Mouse (Mus musculus): ENCODE measurements at regions not wholly inside any gene's neighbourhood (a gene's known extent, or its start where the extent isn't known, plus 50 kb on each side); places are given as distances from the start of the nearest gene placed in this dataset.
A peak's percentile ranks its signal among the peaks of the same experiment; 100 is the strongest.
"Not testable (repeated sequence)": the region's sequence is repeated elsewhere in the genome, so short reads cannot be mapped to it uniquely, and the experiment has no call there.

DNA sequence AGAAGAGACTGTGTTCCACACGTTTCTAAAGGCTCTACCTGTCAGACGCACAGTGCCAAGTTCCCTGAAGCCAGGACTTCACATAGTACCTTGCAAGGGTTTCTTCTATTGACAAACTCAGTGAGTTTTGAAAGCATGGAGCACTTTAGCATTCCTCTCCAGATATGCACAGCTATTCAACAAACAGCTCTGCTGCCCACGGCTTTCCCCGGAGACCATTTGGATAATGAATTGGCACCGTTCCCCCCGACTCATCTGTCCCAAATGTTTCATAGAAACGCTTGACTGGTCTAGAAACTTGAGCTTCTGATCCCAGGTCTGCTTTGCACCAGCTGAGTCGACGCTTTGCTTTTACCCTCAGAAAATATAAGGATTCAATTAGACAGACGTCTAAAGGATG is 162.2 kb upstream of the St6galnac5 start:
- peak; percentile 57 for DNase-seq (ENCODE audit: low read depth)

GRCm38 (mm10) chr3:153140985-153141384 is 158.9 kb upstream of the St6galnac5 start:
- no peak for TF ChIP-seq POLR2A (IDR thresholded peaks at IDR 0.05; ENCODE audit: borderline replicate concordance, extremely low read depth, insufficient read depth, insufficient read length, poor library complexity, severe bottlenecking)
- no peak for TF ChIP-seq CTCF (IDR thresholded peaks at IDR 0.05; ENCODE audit: borderline replicate concordance, extremely low read depth, insufficient read depth, insufficient read length)
- DNase-seq (ENCODE audit: low read depth) = no peak

More for the DNA sequence above, 162.2 kb upstream of the St6galnac5 start:
- TF ChIP-seq POLR2A (IDR thresholded peaks at IDR 0.05; ENCODE audit: borderline replicate concordance, extremely low read depth, insufficient read depth, insufficient read length, poor library complexity, severe bottlenecking) (no peak), CTCF (IDR thresholded peaks at IDR 0.05; ENCODE audit: borderline replicate concordance, extremely low read depth, insufficient read depth, insufficient read length) (no peak)

DNA sequence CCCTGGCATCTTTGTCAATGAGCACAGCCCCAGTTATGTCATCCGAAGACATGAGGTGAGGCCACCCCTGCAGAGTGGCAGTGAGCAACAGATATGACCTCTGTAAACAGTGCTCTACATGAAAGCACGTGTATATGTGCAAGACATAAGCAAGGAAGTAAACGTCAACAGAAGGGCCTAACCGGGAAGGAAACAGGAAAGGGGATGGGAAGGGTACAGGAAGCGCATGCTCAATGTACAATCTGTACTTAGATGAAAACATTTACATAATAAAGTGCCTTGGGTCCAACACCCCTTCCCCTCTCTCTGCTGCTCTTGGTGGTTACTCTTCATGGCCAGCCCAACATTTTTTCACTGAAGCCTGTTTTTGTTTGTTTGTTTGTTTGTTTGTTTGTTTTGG is 143.3 kb upstream of the St6galnac5 start:
- TF ChIP-seq CTCF (IDR thresholded peaks at IDR 0.05; ENCODE audit: borderline replicate concordance, extremely low read depth, insufficient read depth, insufficient read length) (no peak), POLR2A (IDR thresholded peaks at IDR 0.05; ENCODE audit: borderline replicate concordance, extremely low read depth, insufficient read depth, insufficient read length, poor library complexity, severe bottlenecking) (no peak)
- no peak for DNase-seq (ENCODE audit: low read depth)

GRCm38 (mm10) chr3:153121934-153122333 is 139.9 kb upstream of the St6galnac5 start:
- DNase-seq (ENCODE audit: low read depth) = peak; percentile 71
- TF ChIP-seq CTCF (IDR thresholded peaks at IDR 0.05; ENCODE audit: borderline replicate concordance, extremely low read depth, insufficient read depth, insufficient read length) = no peak
- TF ChIP-seq POLR2A (IDR thresholded peaks at IDR 0.05; ENCODE audit: borderline replicate concordance, extremely low read depth, insufficient read depth, insufficient read length, poor library complexity, severe bottlenecking) = no peak

GRCm38 (mm10) chr3:153119142-153119541 is 137.1 kb upstream of the St6galnac5 start:
- TF ChIP-seq CTCF (IDR thresholded peaks at IDR 0.05; ENCODE audit: borderline replicate concordance, extremely low read depth, insufficient read depth, insufficient read length) = no peak
- TF ChIP-seq POLR2A (IDR thresholded peaks at IDR 0.05; ENCODE audit: borderline replicate concordance, extremely low read depth, insufficient read depth, insufficient read length, poor library complexity, severe bottlenecking) = no peak
- no peak for DNase-seq (ENCODE audit: low read depth)

DNA sequence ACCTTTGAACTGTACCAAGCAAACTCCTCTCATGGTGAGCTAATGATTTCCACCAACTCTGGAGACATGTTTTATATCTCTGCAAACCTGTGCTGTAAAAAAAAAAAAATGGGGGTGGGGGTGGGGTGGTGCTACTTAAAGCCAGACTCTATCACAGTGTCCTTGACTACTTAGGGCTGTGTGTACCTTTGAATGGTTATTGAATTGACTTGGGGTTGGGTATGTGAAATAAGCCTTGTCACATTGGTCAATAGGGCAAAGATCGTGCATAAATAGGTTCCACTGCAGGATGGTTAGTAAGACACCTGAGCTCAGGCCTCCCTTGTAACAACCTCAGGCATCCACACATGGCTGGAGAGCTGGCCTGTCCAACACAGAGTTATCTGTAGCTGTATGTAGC is 136.6 kb upstream of the St6galnac5 start:
- TF ChIP-seq POLR2A (IDR thresholded peaks at IDR 0.05; ENCODE audit: borderline replicate concordance, extremely low read depth, insufficient read depth, insufficient read length, poor library complexity, severe bottlenecking) = no peak
- TF ChIP-seq CTCF (IDR thresholded peaks at IDR 0.05; ENCODE audit: borderline replicate concordance, extremely low read depth, insufficient read depth, insufficient read length) = no peak
- DNase-seq (ENCODE audit: low read depth) = no peak

DNA sequence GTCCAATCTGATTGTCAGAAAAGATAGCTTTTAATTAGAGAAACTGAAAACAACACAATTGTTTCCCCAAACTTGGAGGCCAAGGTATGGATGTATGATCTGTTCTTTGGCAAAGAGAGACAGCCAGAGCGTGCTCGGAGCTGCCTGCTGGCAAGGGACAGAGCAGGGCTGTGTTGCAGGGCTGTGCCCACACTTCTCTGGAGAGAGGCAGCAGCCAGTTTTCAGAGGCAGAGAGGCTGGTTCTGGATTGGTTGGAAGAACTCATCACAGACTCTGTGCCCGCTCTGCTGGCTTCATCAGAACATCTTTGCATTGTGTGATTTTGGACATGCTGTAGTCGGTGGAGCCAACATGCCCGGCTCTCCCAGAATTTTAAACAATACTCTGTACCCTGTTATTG is 123.5 kb upstream of the St6galnac5 start:
- TF ChIP-seq CTCF (IDR thresholded peaks at IDR 0.05; ENCODE audit: borderline replicate concordance, extremely low read depth, insufficient read depth, insufficient read length) (no peak), POLR2A (IDR thresholded peaks at IDR 0.05; ENCODE audit: borderline replicate concordance, extremely low read depth, insufficient read depth, insufficient read length, poor library complexity, severe bottlenecking) (no peak)
- DNase-seq (ENCODE audit: low read depth) = peak; percentile 40

DNA sequence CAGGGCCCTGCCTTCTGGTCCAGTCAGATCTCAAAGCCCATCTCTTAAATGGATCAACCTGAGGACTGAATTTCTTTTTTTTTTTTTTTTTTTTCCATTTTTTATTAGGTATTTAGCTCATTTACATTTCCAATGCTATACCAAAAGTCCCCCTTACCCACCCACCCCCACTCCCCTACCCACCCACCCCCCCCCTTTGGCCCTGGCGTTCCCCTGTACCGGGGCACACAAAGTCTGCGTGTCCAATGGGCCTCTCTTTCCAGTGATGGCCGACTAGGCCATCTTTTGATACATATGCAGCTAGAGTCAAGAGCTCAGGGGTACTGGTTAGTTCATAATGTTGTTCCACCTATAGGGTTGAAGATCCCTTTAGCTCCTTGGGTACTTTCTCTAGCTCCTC is 108.5 kb upstream of the St6galnac5 start:
- DNase-seq (ENCODE audit: low read depth) = not testable (repeated sequence)

GRCm38 (mm10) chr3:153085096-153085788 is 103.2 kb upstream of the St6galnac5 start:
- TF ChIP-seq POLR2A (IDR thresholded peaks at IDR 0.05; ENCODE audit: borderline replicate concordance, extremely low read depth, insufficient read depth, insufficient read length, poor library complexity, severe bottlenecking) (no peak), CTCF (IDR thresholded peaks at IDR 0.05; ENCODE audit: borderline replicate concordance, extremely low read depth, insufficient read depth, insufficient read length) (no peak)
- peak; percentile 93 for DNase-seq (ENCODE audit: low read depth)

DNA sequence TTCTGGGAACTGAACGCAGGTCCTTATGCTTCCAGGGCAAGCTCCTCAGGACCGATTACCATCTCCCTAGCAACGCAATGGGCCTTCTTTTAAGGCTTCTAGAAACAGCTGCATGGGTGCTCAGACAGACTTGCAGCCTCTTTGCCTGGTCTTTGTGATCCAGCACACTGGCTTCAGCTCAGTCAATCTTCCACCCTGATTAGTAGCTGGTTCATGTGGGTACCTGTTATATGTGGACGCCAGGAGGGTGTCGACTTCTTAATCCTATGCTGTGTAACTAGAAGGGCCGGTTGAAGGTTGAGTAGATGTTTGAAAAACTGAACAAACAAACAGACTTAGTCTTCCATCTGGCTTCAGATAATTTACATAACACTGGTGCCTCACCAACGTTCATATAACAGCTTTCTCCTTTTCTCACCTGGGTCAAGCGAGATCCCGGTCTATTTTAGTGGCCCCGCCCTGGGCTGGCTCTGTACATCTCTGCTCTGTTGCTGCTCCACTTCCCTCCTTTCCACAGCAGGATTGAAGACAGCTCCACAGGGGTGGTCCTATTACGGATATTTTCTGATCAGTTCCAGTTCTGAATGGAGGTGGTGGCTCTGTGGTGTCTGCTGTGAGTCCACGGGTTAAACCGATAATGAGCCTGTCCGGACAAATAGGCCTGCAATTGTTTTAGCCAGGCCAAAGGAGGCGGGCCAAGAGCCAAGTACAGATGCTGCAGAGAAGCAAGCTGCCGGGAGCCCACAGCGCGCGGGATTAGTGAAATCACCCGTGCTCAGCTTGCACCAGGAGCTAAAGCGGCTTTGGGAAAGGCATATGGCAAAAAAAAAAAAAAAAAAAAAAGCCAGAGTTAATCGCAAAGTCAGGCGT is 102.4 kb upstream of the St6galnac5 start:
- DNase-seq (ENCODE audit: low read depth) = peak; percentile 93
- TF ChIP-seq POLR2A (IDR thresholded peaks at IDR 0.05; ENCODE audit: borderline replicate concordance, extremely low read depth, insufficient read depth, insufficient read length, poor library complexity, severe bottlenecking) = no peak
- TF ChIP-seq CTCF (IDR thresholded peaks at IDR 0.05; ENCODE audit: borderline replicate concordance, extremely low read depth, insufficient read depth, insufficient read length) = no peak

DNA sequence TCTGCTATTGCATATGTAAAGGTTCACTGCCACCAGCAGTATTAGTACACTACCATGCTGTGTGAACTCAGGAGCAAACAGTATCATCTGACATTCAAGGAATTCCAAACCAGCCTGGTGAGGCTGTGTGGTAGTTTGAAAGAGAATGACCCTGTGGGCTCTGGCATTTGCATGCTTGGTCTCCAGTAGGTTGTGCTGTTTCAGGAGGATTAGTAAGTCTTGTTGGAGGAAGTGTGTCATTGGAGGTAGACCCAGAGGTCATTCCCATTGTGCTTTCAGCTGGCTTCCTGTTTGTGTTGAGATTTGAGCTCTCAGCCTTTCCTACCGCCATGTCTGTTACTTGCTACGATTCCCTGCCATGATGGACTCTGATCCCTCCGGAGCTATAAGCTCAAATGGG is 98.3 kb upstream of the St6galnac5 start:
- no peak for DNase-seq (ENCODE audit: low read depth)
- TF ChIP-seq POLR2A (IDR thresholded peaks at IDR 0.05; ENCODE audit: borderline replicate concordance, extremely low read depth, insufficient read depth, insufficient read length, poor library complexity, severe bottlenecking) = no peak
- no peak for TF ChIP-seq CTCF (IDR thresholded peaks at IDR 0.05; ENCODE audit: borderline replicate concordance, extremely low read depth, insufficient read depth, insufficient read length)

All from brain, embryonic 14.5 days (tissue).